Mouse (Mus musculus) fibroblast of lung, adult 2 months (primary cell): ENCODE measurements around the gene Flt1.
"Not testable (repeated sequence)": the region's sequence is repeated elsewhere in the genome, so short reads cannot be mapped to it uniquely, and the experiment has no call there.

Experiments
- DNase-seq: peaks from one replicate; pipeline ENCODE4 v3.0.0-alpha.2; 2011; ENCODE audit warnings: low read depth

Flt1 gene

GRCm38 (mm10) chr5:147665946-147666345 is 59.9 kb downstream of the Flt1 start:
- no peak for DNase-seq

- DNase-seq: no peak
Observed at GRCm38 (mm10) chr5:147665381-147665780, 60.4 kb downstream of the Flt1 start.

- DNase-seq: no peak
Observed at GRCm38 (mm10) chr5:147659909-147660308, 65.9 kb downstream of the Flt1 start.

- no peak for DNase-seq
Observed at GRCm38 (mm10) chr5:147657882-147658855, 67.6 kb downstream of the Flt1 start.

GRCm38 (mm10) chr5:147655761-147656160 is 70.0 kb downstream of the Flt1 start:
- DNase-seq: no peak

GRCm38 (mm10) chr5:147651233-147651632 is 74.6 kb downstream of the Flt1 start:
- no peak for DNase-seq

- DNase-seq: no peak
Observed at GRCm38 (mm10) chr5:147646351-147646929, 79.4 kb downstream of the Flt1 start.

- DNase-seq: peak; percentile 21
Observed at GRCm38 (mm10) chr5:147645001-147645645, 80.7 kb downstream of the Flt1 start.

- DNase-seq: no peak
Observed at GRCm38 (mm10) chr5:147641452-147641851, 84.4 kb downstream of the Flt1 start.

- DNase-seq: no peak
Observed at GRCm38 (mm10) chr5:147639940-147640339, 85.9 kb downstream of the Flt1 start.

- DNase-seq: no peak
Observed at GRCm38 (mm10) chr5:147636676-147637075, 89.1 kb downstream of the Flt1 start.

GRCm38 (mm10) chr5:147635883-147636282 is 89.9 kb downstream of the Flt1 start:
- no peak for DNase-seq

- no peak for DNase-seq
Observed at GRCm38 (mm10) chr5:147634016-147634415, 91.8 kb downstream of the Flt1 start.

GRCm38 (mm10) chr5:147632716-147633115 is 93.1 kb downstream of the Flt1 start:
- no peak for DNase-seq

GRCm38 (mm10) chr5:147630426-147631290 is 95.2 kb downstream of the Flt1 start:
- DNase-seq: no peak

- no peak for DNase-seq
Observed at GRCm38 (mm10) chr5:147626944-147627343, 98.9 kb downstream of the Flt1 start.

- no peak for DNase-seq
Observed at GRCm38 (mm10) chr5:147623747-147624146, 102.1 kb downstream of the Flt1 start.

GRCm38 (mm10) chr5:147620178-147620577 is 105.6 kb downstream of the Flt1 start:
- no peak for DNase-seq

GRCm38 (mm10) chr5:147618243-147618642 is 107.6 kb downstream of the Flt1 start:
- DNase-seq: no peak

- DNase-seq: no peak
Observed at GRCm38 (mm10) chr5:147616450-147616849, 109.4 kb downstream of the Flt1 start.

- no peak for DNase-seq
Observed at GRCm38 (mm10) chr5:147614659-147615058, 111.2 kb downstream of the Flt1 start.

GRCm38 (mm10) chr5:147611348-147611747 is 114.5 kb downstream of the Flt1 start:
- not testable (repeated sequence) for DNase-seq
